Mouse (Mus musculus) gastrocnemius, postnatal 4 days (tissue): Measurements from ENCODE around the gene Noc3l. TPM values are rescaled to one million over a fixed set of nuclear protein-coding genes. Genes with fewer than 3 reads are reported as not detected.
A peak's percentile ranks its signal among the peaks of the same experiment; 100 is the strongest.

Experiments used
- DNase-seq, 2 experiments: peaks; one replicate each; pipeline ENCODE4 v3.0.0; 2021 to 2022; ENCODE audit warnings: low spot score in 2 of 2, mixed read lengths in 2 of 2
- total RNA-seq, 2 experiments: library from RNA; stranded (reverse); gene quantifications; 2 replicates each; pipeline ENCODE4 v1.2.3; 2021

The Noc3l gene
- total RNA-seq, 2 experiments from 2014 or later, result 8.9 to 9.4 TPM

DNA sequence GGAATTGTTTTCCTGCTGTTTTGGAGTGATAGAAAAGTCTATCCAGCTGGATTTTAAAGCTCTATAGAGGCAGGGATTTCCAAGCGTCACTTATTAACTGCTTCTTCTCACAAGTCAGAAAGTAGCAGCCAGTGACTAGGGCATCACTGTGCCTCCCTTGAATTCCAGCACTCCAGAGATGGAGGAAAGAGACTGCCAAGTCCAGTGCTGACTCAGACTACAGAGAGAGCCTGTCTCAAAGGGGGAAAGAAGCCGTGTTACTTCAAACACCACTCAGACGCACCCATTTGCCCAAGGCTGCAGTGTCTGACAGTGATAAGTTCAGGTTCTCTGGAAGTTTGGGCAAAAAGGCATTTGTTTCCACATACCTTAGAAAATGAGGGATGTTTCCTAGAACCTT, 58.6 kb downstream of the Noc3l start:
- DNase-seq, result no peak

- peak in 1 of 2 experiments; percentile 47 for DNase-seq
Observed at GRCm38 (mm10) chr19:38758685-38759472, 60.2 kb downstream of the Noc3l start.

DNA sequence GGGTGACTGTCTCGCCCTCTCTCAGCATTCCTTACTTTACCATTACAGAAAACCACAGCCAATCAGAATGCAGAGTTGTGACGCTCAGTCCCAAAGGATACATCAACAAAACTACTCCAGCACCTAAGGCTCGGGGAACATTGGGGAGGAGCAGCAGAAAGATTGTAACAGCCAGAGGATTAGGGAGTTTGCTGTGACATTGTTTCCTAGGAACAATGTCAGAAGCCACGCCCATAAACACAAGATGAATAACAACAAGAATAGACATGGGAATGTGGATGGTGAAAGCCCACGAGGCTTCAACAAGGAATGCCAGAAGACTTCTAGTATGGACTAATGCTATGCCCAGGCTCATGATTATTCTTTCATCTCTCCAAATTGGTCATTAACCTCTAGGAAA, 61.0 kb downstream of the Noc3l start:
- no peak for DNase-seq

DNA sequence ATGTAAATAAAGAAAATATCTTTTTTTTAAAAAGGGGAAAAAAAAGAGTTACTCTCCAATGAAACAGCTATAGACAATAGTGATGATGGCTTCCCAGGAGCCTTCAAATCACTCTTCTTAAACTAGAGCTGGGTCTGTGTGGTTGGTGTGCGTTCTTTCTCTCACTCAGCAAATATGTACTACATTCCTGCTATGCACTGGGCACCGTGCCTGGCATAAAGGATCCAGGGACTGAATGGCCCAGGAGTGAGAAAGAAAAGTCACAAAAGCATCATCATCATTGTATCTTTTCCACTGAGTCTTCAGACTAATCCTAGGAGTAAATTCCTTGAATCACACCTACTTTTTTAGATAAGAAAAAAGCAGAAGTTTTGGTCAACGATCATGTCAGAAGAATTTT, 61.9 kb downstream of the Noc3l start:
- no peak for DNase-seq

DNA sequence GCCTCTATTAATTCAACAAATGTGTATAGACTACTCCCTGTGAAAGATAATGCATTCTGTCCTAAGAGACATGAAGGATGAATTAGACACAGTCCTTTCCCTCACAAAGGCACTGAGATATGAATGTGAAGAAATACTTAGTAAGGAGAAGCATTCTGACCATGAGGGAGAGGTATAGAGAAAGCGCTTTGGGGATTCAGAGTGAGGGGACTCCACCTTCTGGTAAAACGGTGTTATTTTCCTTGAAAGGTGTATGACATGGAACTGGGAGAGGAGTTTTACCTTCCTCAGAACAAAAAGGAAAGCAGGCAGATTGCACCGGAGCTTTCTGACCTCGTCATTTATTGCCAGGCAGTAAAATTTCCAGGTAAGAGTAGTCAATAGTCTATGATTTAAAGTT, 68.8 kb downstream of the Noc3l start:
- no peak for DNase-seq

DNA sequence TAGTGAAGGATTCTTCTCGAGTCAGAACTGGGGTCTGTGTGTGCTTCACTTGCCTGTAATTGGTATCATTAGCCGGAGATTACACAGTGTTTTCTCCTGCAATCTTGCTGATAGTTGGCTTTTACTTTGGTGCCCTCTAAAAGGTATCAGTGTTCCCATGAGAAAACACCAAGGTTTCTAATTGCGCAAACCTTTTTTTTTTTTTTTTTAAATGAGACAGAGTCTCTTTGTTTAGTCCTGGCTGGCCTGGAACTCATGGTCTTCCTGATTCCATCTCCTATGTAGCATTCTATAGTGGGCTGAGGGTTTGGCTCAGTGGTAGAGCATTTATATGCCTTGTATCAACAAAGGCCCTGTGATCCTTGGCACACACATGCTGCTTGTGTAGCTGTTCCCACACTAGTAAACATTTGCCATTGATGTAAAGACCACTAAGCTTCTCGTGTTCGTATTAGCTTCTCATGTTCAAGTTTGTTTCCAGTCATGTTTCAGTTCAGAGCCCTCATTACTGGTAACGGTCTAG, 72.5 kb downstream of the Noc3l start:
- no peak for DNase-seq

GRCm38 (mm10) chr19:38745810-38746491, 73.1 kb downstream of the Noc3l start:
- no peak for DNase-seq

DNA sequence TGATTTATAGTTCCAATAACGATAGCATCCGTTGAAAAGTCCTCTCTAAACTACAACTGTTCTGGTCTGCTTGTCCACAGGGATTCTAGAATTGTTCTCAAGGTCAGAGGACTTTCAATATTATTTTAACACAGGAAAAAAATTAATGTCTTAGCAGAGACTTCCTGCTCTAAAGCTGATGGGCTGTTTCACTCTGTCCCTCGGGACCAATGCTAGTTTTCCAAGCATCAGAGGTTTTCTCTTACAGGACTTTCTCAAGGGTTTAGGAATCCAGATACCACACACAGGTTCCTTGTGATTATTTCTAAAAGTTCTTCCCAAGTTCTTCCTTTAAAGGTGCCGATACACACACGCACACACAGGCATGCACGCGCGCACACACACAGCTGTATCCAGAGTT, 74.5 kb downstream of the Noc3l start:
- DNase-seq, result no peak

Other genes starting within 250 kb of the Noc3l start
- gene Tbc1d12, start 17.3 kb upstream of the Noc3l start, total RNA-seq, result 1 to 10 TPM; 6.5 to 6.9 TPM
- gene Hells, start 111.7 kb upstream of the Noc3l start, total RNA-seq, result 10 to 100 TPM; 12.4 to 13.6 TPM
- gene Cyp2c55, start 187.8 kb upstream of the Noc3l start, total RNA-seq, result not detected
- gene Cyp2c65, start 241.8 kb upstream of the Noc3l start, total RNA-seq, result not detected